Mouse (Mus musculus) liver, embryonic 14.5 days (tissue): ENCODE measurements at regions not wholly inside any gene's neighbourhood (a gene's known extent, or its start where the extent isn't known, plus 50 kb on each side); places are given as distances from the start of the nearest gene placed in this dataset.

ENCODE experiments used
- ATAC-seq: fragments of 200-750 bp; cut with Nextera tagmentation; 2 replicates; pipeline ENCODE4 v1.8.0; 2017; ENCODE audit warnings: moderate number of reproducible peaks, mild to moderate bottlenecking, moderate library complexity; ENCODE audit not compliant: insufficient read depth
- DNase-seq, 3 experiments: peaks; one replicate each; pipeline ENCODE4 v3.0.0-alpha.2; 2012 to 2013; ENCODE audit warnings: low read depth in 3 of 3, low spot score in 3 of 3
- H3K27ac ChIP-seq: fragments of 300-500 bp; sonication (generic); 2 replicates; pipeline ENCODE4 v1.5.1; 2014; ENCODE audit warnings: moderate library complexity, mild to moderate bottlenecking, control low read depth, inconsistent platforms
- H3K27me3 ChIP-seq: fragments of 300-500 bp; sonication (generic); 2 replicates; pipeline ENCODE4 v1.6.1; 2014; ENCODE audit warnings: mild to moderate bottlenecking, low read length, moderate library complexity; ENCODE audit not compliant: control insufficient read depth, insufficient read depth
- H3K36me3 ChIP-seq: fragments of 300-500 bp; sonication (generic); replicated peaks from 2 replicates; pipeline ENCODE4 v1.6.1; 2014; ENCODE audit warnings: low read depth; ENCODE audit not compliant: control insufficient read depth, insufficient read depth
- H3K4me1 ChIP-seq, 2 experiments: fragments of 200-500 bp in 1 of 2; fragments of 300-500 bp in 1 of 2; sonication (generic) in 1 of 2; replicated peaks; 2 replicates each; pipeline ENCODE4 v1.6.1; 2012 to 2014; ENCODE audit warnings: antibody characterized with exemption in 1 of 2, inconsistent platforms in 1 of 2, low read length in 1 of 2; ENCODE audit not compliant: control insufficient read depth in 2 of 2, insufficient read depth in 2 of 2
- H3K4me2 ChIP-seq: fragments of 300-500 bp; sonication (generic); 2 replicates; pipeline ENCODE4 v1.6.1; 2014; ENCODE audit warnings: low read depth, mild to moderate bottlenecking, control low read depth, moderate library complexity
- H3K4me3 ChIP-seq, 2 experiments: fragments of 200-500 bp in 1 of 2; fragments of 300-500 bp in 1 of 2; sonication (generic) in 1 of 2; 2 replicates each; pipeline ENCODE4 v1.5.1; 2012 to 2014; ENCODE audit warnings: low read depth in 2 of 2, low read length in 2 of 2, mild to moderate bottlenecking in 2 of 2, control low read depth in 1 of 2, inconsistent platforms in 1 of 2, moderate library complexity in 1 of 2; ENCODE audit not compliant: insufficient read depth in 1 of 2
- H3K9ac ChIP-seq: fragments of 300-500 bp; sonication (generic); replicated peaks from 2 replicates; pipeline ENCODE4 v1.6.1; 2014; ENCODE audit warnings: mild to moderate bottlenecking, control low read depth, moderate library complexity
- H3K9me3 ChIP-seq: fragments of 300-500 bp; sonication (generic); 2 replicates; pipeline ENCODE4 v1.6.1; 2016; ENCODE audit warnings: low read length, mixed read lengths; ENCODE audit not compliant: control insufficient read depth
- CTCF ChIP-seq: IDR thresholded peaks from 2 replicates; pipeline ENCODE4 v1.5.1; 2016; ENCODE audit warnings: antibody characterized with exemption, low read depth, control low read depth
- EP300 ChIP-seq: IDR thresholded peaks from 2 replicates; pipeline ENCODE4 v1.6.1; 2016; ENCODE audit warnings: antibody characterized with exemption, low read depth
- WGBS: fragments of 180-500 bp; shearing (Covaris S2); extraction: QIAGEN DNeasy Blood & Tissue Kit; methylation state at CpG from one replicate; pipeline ENCODE4 v1.1.7; 2014; ENCODE audit not compliant: insufficient replicate concordance; 5-methylcytosine and 5-hydroxymethylcytosine counted together

DNA sequence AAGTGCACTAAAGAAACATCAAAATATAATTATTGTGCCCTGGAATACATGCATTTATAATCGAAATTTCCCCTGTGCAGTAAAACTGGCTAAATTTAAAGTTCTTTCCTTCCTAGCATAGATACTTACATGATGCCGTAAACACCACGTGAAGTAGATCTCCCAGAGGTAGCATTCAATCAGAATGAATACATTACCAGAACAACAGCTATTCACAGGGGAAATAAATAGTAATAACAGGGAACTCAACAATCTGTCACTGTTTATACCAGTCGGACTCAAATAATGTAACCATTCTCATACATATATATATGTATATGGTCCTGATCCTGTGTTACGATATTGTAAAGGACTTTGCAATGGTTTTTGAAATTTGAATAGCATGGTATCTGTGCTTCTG is 1761.5 kb upstream of the Pcdh20 start:
- Histone ChIP-seq H3K36me3 (no peaks in the 10 kb centered on the region), H3K4me2 (no peak overlapping the region), H3K4me1 (no peaks in the 10 kb centered on the region), H3K27me3 (no peaks in the 10 kb centered on the region), H3K4me3 (no peak overlapping the region), H3K27ac (no peak overlapping the region), H3K9ac (no peak overlapping the region), H3K9me3 (no peaks in the 10 kb centered on the region)
- no peak for TF ChIP-seq EP300
- no peak for TF ChIP-seq CTCF
- 67% methylated on average over 5 of the region's 5 CpGs for WGBS
- ATAC-seq: no peak
- no peak for DNase-seq

- H3K4me2 ChIP-seq: no peak overlapping the region
- no peaks in the 10 kb centered on the region for H3K9me3 ChIP-seq
- H3K4me1 ChIP-seq: no peaks in the 10 kb centered on the region
- no peak overlapping the region for H3K9ac ChIP-seq
- no peak for TF ChIP-seq EP300
- no peak for TF ChIP-seq CTCF
- H3K27ac ChIP-seq: no peak overlapping the region
- no peak overlapping the region for H3K4me3 ChIP-seq
- no peaks in the 10 kb centered on the region for H3K27me3 ChIP-seq
- no peak for DNase-seq
- no peak for ATAC-seq
- no peaks in the 10 kb centered on the region for H3K36me3 ChIP-seq
Measured at GRCm38 (mm10) chr14:90200294-90200693, 1729.1 kb upstream of the Pcdh20 start.

DNA sequence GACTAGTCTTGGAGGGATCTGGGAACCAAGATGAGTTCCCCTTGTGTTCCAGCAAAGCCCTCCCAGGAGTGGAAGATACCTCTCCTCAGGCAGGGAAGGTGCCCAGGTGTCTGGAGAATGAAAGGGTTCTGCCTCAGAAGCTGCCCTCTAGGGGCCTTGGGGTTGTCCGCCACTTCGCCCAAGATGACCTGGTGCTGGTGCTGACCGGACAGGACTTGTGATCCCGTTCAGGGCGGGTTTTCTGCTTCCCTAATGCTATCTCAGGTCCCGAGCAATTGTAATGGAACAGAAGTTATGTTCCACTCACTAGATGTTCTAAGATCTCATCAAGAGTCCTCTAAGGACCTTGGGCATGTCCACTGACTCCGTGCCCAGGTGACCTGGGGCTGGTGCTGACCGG is 1726.6 kb upstream of the Pcdh20 start:
- Histone ChIP-seq H3K4me1 (no peaks in the 10 kb centered on the region), H3K27ac (no peak overlapping the region), H3K27me3 (no peaks in the 10 kb centered on the region), H3K9ac (no peak overlapping the region), H3K4me3 (no peak overlapping the region), H3K4me2 (no peak overlapping the region), H3K9me3 (no peaks in the 10 kb centered on the region), H3K36me3 (no peaks in the 10 kb centered on the region)
- WGBS: 66% methylated on average over 8 of the region's 8 CpGs
- DNase-seq: no peak
- TF ChIP-seq EP300 (no peak), CTCF (no peak)
- ATAC-seq: no peak

GRCm38 (mm10) chr14:90172729-90173128 is 1701.5 kb upstream of the Pcdh20 start:
- Histone ChIP-seq H3K4me2 (no peak overlapping the region), H3K36me3 (no peaks in the 10 kb centered on the region), H3K9ac (no peak overlapping the region), H3K27ac (no peak overlapping the region), H3K9me3 (no peaks in the 10 kb centered on the region), H3K4me3 (no peak overlapping the region), H3K27me3 (no peaks in the 10 kb centered on the region), H3K4me1 (no peaks in the 10 kb centered on the region)
- no peak for TF ChIP-seq CTCF
- no peak for TF ChIP-seq EP300
- ATAC-seq (no peak), DNase-seq (no peak)
- WGBS: 58% methylated on average over 3 of the region's 3 CpGs
